Mouse (Mus musculus) midbrain, embryonic 12.5 days (tissue): ENCODE results near the gene Arhgap27. TPM values are rescaled to one million over a fixed set of nuclear protein-coding genes. Genes with fewer than 3 reads are reported as not detected.
"Not testable (repeated sequence)": the region's sequence is repeated elsewhere in the genome, so short reads cannot be mapped to it uniquely, and the experiment has no call there.

Experiments
- ATAC-seq: fragments of 200-750 bp; cut with Nextera tagmentation; 2 replicates; pipeline ENCODE4 v1.8.0; 2017; ENCODE audit warnings: low read depth, moderate TSS enrichment, moderate library complexity; ENCODE audit not compliant: low FRiP score
- H3K27ac ChIP-seq: fragments of 300-500 bp; sonication (generic); replicated peaks from 2 replicates; pipeline ENCODE4 v1.5.1; 2016; ENCODE audit warnings: mild to moderate bottlenecking
- H3K27me3 ChIP-seq: fragments of 300-500 bp; sonication (generic); 2 replicates; pipeline ENCODE4 v1.6.1; 2016; ENCODE audit warnings: mild to moderate bottlenecking
- H3K36me3 ChIP-seq: fragments of 300-500 bp; sonication (generic); 2 replicates; pipeline ENCODE4 v1.6.1; 2016
- H3K4me1 ChIP-seq: fragments of 300-500 bp; sonication (generic); 2 replicates; pipeline ENCODE4 v1.6.1; 2016
- H3K4me2 ChIP-seq: fragments of 300-500 bp; sonication (generic); replicated peaks from 2 replicates; pipeline ENCODE4 v1.6.1; 2016; ENCODE audit warnings: mild to moderate bottlenecking, moderate library complexity
- H3K4me3 ChIP-seq: fragments of 300-500 bp; sonication (generic); 2 replicates; pipeline ENCODE4 v1.5.1; 2016; ENCODE audit warnings: mild to moderate bottlenecking
- H3K9ac ChIP-seq: fragments of 300-500 bp; sonication (generic); replicated peaks from 2 replicates; pipeline ENCODE4 v1.6.1; 2016; ENCODE audit warnings: mild to moderate bottlenecking, moderate library complexity
- H3K9me3 ChIP-seq: fragments of 300-500 bp; sonication (generic); 2 replicates; pipeline ENCODE4 v1.6.1; 2016; ENCODE audit warnings: mild to moderate bottlenecking
- WGBS: fragments of 180-500 bp; shearing (Covaris S2); methylation state at CpG from one replicate; pipeline ENCODE4 v1.1.7; 2016; 5-methylcytosine and 5-hydroxymethylcytosine counted together
- polyA plus RNA-seq: library from polyadenylated mRNA; unstranded; fragments of >200 nt; fragmentation: Nextera tagmentation; extraction: Ambion mirVana; gene quantifications from 2 replicates; pipeline ENCODE4 v1.2.1, GENCODE M21; 2016

Arhgap27 gene
- polyA plus RNA-seq: 4.3 and 4.4 TPM in 2 replicates

DNA sequence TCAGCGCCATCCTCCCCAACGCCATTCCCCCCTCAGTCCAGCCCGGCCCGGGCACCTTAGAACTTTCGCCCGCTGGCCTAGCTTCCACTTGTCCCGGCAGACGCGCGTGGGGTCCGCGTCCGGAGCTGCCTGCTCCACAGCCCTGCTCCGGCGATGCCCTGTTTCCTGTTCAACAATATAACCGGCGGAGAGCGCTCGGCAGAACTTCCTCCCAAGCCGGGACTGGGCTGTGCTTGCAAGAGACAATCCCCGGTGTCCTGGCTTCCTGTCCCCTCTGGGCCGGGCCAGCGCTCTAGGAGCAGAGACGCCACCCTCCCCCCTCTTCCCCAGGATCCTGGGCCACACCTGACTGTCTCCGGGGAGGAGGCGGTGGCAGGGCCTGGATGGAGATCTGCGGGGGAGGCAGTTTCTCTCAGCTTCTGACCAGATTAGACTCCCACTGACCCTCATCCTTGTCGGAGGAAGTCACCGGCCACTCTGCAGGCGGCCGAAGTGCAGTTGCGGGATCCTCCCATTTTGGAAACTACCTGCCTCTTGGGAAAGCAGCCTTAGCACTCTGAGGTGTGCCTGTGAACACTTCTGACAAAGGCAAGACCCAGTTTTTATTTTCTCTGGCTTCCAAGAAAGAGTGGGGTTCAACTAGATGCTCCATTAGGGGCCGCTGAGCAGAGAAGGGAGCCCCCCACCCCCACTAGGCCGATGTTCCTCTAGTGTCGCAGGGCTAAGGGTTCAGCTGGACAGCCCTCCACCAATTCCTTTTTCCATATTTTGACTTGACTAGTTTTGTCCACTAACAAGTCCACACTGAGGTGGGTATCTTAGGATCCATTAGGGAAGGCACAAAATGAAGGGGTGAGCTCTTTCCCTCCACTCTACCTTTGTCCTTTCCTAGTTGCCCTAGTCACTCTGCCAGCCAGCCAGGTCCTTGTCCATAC, at the start of gene Arhgap27:
Gene Arhgap27 (minus strand): TSS at position 479 of the 935 bp plus-strand sequence.
- H3K4me1 ChIP-seq: peaks cover 37% of the 10 kb centered on the region
- WGBS: 2% methylated on average over 35 of the region's 35 CpGs

DNA sequence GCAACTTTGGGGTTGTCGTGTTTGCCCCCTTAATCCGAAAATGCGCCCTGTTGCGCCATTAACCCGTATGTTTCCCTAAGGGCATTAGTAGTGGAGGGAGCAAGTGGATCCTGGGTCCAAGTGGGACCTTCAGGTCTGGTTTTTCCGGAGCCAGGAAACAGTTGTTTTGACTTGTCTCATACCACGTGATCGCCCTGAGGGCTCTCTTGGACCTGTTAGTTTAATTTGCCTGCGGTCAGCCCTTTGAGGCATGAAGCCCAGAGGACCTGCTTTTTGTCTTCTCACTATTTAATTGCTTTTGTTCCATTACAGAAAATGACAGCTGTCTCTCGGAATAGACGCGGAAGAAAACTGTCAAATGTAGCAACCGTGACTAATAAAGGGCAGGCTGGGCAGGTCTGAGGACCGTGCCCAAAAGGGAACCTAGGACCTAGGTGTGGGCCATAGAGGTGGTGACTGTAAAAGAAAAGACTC, 49.5 kb upstream of the Arhgap27 start:
- ATAC-seq: peak; percentile 53
- peak overlapping the region; percentile 54; the same call in 1 of the 2 replicates for H3K27ac ChIP-seq

More for the DNA sequence above, at the start of gene Arhgap27:
- Histone ChIP-seq H3K9me3 (no peaks in the 10 kb centered on the region), H3K27me3 (peaks cover 78% of the 10 kb centered on the region), H3K27ac (0 out of 2 replicates have a peak within 1 kb of the TSS, but pooled peaks have one; percentile 20), H3K9ac (peak within 1 kb of the TSS; percentile 21), H3K36me3 (peaks cover 19% of the 10 kb centered on the region), H3K4me2 (peak within 1 kb of the TSS; percentile 57), H3K4me3 (peak within 1 kb of the TSS; percentile 40)
- ATAC-seq: no peak

DNA sequence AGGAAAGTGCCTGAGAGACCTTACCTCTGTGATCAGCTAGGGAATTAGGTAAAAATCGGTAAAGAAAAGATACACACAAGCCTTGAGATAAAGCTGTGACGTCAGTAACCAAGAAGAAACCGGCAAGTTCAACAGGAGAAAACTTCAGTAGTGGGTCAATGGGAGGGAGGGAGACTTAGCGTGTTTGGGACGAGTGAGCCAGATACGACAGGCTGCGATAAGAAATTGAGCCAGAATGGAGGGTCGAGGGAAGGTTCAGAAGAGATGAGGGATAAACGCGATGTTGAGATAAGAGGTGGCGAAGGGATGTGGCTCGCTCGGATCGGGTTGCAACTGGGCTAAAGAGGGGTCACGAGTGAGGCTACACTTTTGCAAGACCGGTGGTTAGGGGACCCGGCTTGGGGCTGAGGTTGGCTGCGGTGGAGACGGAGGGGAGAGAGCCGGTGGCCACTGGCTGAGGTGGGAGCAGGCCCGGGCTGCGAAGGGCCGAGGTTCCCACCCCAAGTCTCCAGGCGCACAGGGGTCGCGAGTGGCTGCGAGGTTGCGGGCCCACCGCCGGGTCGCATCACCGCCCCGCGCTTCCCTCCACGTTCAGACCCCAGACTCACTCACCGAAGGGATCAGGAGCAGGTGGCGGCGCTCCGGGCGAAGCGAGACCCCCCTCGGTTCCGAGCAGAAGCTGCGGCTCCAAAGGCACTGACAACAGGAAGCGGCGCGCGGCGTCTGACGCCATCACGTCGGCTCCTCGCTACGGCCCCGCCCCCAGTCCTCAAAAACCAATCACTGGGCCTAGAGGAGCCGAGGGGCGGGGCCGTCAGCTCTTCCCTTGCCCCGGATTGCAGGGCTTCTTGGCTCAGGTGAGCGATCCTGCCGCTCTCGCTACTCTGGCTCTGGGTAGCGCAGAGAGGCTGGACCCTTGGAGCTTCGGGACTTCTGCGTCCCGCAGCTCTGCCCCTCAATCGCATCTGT, 48.8 kb upstream of the Arhgap27 start, which contains the start of gene Plekhm1:
Gene Plekhm1 (minus strand): TSS at position 707 of the 969 bp plus-strand sequence.
- WGBS: under 1% methylated on average over 65 of the region's 67 CpGs
- Histone ChIP-seq H3K4me2 (peak within 1 kb of the TSS; percentile 89), H3K27me3 (no peaks in the 10 kb centered on the region), H3K9me3 (no peaks in the 10 kb centered on the region), H3K27ac (peak within 1 kb of the TSS; percentile 76), H3K4me3 (peak within 1 kb of the TSS; percentile 85), H3K9ac (peak within 1 kb of the TSS; percentile 83), H3K36me3 (peaks cover 3% of the 10 kb centered on the region; the same call in 1 of the 2 replicates), H3K4me1 (peaks cover 22% of the 10 kb centered on the region)
- peak; percentile 98 for ATAC-seq

More for the DNA sequence above, 49.5 kb upstream of the Arhgap27 start:
- H3K9me3 ChIP-seq: no peaks in the 10 kb centered on the region
- H3K4me3 ChIP-seq: peak overlapping the region; percentile 85
- H3K4me2 ChIP-seq: peak overlapping the region; percentile 89
- WGBS: 5% methylated on average over 14 of the region's 14 CpGs
- peaks cover 22% of the 10 kb centered on the region for H3K4me1 ChIP-seq
- H3K9ac ChIP-seq: peak overlapping the region; percentile 56
- H3K27me3 ChIP-seq: no peaks in the 10 kb centered on the region
- peaks cover 3% of the 10 kb centered on the region; the same call in 1 of the 2 replicates for H3K36me3 ChIP-seq

DNA sequence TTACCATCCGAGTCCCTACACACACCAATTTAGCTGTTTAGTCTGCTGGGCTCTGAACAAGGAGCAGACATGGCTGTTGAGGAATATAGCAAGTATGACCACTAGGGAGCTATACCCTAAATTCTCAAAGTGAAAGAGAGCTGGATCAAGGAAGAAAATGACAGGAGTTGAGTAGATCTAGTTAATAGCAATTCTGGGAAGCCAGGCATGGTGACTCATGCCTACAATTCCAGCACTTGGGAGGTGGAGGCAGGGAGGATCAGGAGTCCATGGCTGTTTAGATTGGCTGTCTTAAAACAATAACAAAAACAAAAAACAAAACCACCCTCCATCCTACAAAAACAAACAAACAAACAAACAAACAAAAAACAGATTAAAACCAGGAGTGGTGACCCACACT, 47.8 kb upstream of the Arhgap27 start:
- Histone ChIP-seq H3K4me2 (peak overlapping the region; percentile 89), H3K4me1 (peaks cover 24% of the 10 kb centered on the region), H3K9me3 (no peaks in the 10 kb centered on the region), H3K27ac (no peak overlapping the region), H3K4me3 (peak overlapping the region; percentile 85), H3K9ac (peak overlapping the region; percentile 11; the same call in 1 of the 2 replicates), H3K36me3 (peaks cover 3% of the 10 kb centered on the region; the same call in 1 of the 2 replicates), H3K27me3 (no peaks in the 10 kb centered on the region)
- no peak for ATAC-seq
- WGBS: 76% methylated on average over 1 of the region's 1 CpGs

DNA sequence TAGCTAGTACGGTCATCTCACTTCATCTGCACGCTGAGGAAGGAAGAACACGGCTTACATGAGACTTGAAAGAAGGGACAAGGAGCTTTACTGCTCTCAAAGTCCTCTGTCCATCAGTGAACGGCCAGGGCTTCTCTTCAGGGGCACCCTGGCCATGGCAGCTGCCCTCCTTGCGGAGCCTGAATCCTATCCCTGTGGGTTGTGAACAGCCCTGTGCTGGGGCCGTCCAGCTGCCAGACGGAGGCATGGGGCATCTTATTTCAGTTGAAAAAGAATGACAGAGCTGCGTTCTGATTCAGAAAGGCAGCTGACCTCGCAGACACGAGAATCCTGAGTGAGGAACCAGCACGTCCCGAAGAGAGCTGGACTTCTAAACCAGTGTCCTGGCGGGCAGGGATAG, 45.4 kb upstream of the Arhgap27 start:
- Histone ChIP-seq H3K27me3 (no peaks in the 10 kb centered on the region), H3K36me3 (peaks cover 5% of the 10 kb centered on the region; the same call in 1 of the 2 replicates), H3K4me1 (peaks cover 24% of the 10 kb centered on the region), H3K4me2 (no peak overlapping the region), H3K27ac (no peak overlapping the region), H3K9ac (no peak overlapping the region), H3K9me3 (no peaks in the 10 kb centered on the region), H3K4me3 (no peak overlapping the region)
- 93% methylated on average over 13 of the region's 13 CpGs for WGBS
- no peak for ATAC-seq

DNA sequence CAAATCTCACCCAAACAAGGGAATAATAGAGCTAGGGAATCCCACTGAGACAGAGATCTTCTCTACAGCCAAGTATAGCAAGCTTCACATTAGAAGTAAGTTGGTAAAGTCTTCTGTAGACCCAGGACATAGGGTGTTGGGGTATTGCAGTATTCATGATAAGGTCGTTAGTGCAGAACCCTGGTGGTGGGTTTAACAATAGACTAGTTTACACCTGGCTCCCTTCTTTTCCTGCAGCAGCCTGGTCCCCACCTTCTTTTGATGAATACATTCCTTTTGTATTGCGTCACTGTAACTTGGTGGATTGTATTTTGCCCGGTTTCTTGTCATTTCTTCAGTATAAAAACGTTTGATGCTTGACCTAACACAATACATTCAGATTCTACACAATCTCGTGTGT, 43.6 kb upstream of the Arhgap27 start:
- H3K36me3 ChIP-seq: peaks cover 18% of the 10 kb centered on the region
- H3K9ac ChIP-seq, H3K27me3 ChIP-seq, H3K4me2 ChIP-seq, H3K27ac ChIP-seq, H3K9me3 ChIP-seq, ATAC-seq, H3K4me3 ChIP-seq: not testable (repeated sequence)
- H3K4me1 ChIP-seq: peaks cover 17% of the 10 kb centered on the region
- 62% methylated on average over 5 of the region's 5 CpGs for WGBS

DNA sequence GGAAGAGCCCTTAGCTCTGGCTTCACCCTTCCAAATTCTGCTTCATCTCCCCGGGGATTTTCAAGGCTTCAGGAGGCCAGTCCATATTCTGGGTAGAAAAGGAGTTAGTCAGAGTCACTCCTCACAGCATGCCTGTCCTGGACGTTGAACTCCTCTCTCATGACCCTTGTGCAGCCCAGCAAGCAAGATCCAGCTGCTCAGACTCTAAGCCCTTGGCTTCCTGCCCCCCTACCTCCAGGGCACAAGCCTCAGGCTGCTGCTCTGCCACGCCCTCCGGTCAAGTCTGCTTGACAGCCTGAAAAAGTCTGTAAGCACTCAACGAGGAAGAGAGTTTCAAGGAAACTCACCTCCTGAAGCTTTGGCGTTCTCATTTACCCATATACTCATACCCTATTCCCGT, 43.1 kb upstream of the Arhgap27 start:
- Histone ChIP-seq H3K9me3 (no peaks in the 10 kb centered on the region), H3K36me3 (peaks cover 21% of the 10 kb centered on the region), H3K4me2 (no peak overlapping the region), H3K27me3 (no peaks in the 10 kb centered on the region), H3K27ac (no peak overlapping the region), H3K4me3 (no peak overlapping the region), H3K9ac (no peak overlapping the region), H3K4me1 (peaks cover 12% of the 10 kb centered on the region)
- no peak for ATAC-seq
- WGBS: 73% methylated on average over 7 of the region's 7 CpGs

DNA sequence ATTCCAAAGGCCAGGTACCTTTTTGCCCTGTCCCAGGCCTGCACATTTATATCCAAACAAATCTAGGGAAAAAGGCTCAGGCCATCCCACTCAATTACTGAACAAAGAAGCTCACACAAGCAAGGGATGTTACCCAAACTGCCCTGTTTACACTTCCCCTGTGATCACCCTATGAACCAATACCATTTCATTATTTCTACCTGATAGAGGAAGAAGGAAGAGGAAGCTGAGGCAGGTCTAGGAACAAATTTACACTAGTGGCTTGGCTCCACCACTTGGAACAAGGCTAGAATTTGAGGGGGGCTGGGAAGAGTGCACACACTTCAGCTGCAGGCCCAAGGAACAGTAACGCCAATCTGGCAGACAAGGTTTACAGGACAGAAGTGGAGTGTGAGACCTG, 42.3 kb upstream of the Arhgap27 start:
- H3K9ac ChIP-seq: no peak overlapping the region
- H3K27me3 ChIP-seq: no peaks in the 10 kb centered on the region
- WGBS: 83% methylated on average over 1 of the region's 1 CpGs
- H3K4me3 ChIP-seq: no peak overlapping the region
- H3K4me1 ChIP-seq: peaks cover 5% of the 10 kb centered on the region
- no peak for ATAC-seq
- H3K36me3 ChIP-seq: peaks cover 24% of the 10 kb centered on the region
- H3K9me3 ChIP-seq: no peaks in the 10 kb centered on the region
- H3K27ac ChIP-seq: no peak overlapping the region
- H3K4me2 ChIP-seq: no peak overlapping the region

DNA sequence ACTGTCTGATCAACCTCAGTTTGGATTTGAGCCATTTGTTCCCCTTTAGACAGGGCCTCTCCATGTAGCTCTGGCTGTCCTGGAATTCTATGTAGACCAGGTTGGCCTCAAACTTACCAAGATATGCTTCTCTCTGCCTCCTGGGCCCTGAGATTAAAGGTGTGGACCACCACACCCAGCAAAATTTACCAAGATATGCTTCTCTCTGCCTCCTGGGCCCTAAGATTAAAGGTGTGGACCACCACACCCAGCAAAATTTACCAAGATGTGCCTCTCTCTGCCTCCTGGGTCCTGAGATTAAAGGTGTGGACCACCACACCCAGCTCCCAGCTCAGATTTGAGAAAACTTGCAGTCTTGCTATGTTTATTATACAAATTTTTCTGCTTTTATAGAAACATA, 41.1 kb upstream of the Arhgap27 start:
- H3K4me2 ChIP-seq: no peak overlapping the region
- H3K27ac ChIP-seq: no peak overlapping the region
- no peak for ATAC-seq
- H3K9me3 ChIP-seq: no peaks in the 10 kb centered on the region
- H3K4me3 ChIP-seq: no peak overlapping the region
- H3K27me3 ChIP-seq: no peaks in the 10 kb centered on the region
- peaks cover 24% of the 10 kb centered on the region for H3K36me3 ChIP-seq
- 0 out of 2 replicates have a peak, but pooled peaks cover 2% of the 10 kb centered on the region for H3K4me1 ChIP-seq
- H3K9ac ChIP-seq: no peak overlapping the region

DNA sequence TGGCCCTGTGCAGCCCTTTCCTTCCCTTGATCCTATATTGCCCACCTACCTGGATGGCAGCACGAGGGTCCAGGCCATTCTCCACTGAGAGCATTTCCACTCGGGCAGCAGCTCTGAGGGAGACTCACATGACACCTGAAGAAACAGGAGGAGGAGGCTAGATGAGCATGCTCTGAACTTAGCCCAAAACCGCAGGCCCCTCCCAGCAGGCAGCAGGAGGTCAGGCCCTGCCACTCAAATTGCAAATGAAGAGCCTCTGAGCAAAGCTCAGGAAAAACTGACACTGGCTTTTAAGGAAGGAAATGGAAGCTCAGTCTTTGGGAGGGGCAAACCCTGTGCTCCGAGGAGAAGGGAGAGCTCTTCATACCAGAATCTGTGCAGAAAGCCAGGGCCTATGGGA, 40.3 kb upstream of the Arhgap27 start:
- no peak overlapping the region for H3K27ac ChIP-seq
- H3K4me3 ChIP-seq: no peak overlapping the region
- WGBS: 63% methylated on average over 4 of the region's 4 CpGs
- H3K4me1 ChIP-seq: 0 out of 2 replicates have a peak, but pooled peaks cover 2% of the 10 kb centered on the region
- no peak overlapping the region for H3K4me2 ChIP-seq
- no peak overlapping the region for H3K9ac ChIP-seq
- no peaks in the 10 kb centered on the region for H3K9me3 ChIP-seq
- H3K27me3 ChIP-seq: no peaks in the 10 kb centered on the region
- ATAC-seq: no peak
- peaks cover 21% of the 10 kb centered on the region for H3K36me3 ChIP-seq

DNA sequence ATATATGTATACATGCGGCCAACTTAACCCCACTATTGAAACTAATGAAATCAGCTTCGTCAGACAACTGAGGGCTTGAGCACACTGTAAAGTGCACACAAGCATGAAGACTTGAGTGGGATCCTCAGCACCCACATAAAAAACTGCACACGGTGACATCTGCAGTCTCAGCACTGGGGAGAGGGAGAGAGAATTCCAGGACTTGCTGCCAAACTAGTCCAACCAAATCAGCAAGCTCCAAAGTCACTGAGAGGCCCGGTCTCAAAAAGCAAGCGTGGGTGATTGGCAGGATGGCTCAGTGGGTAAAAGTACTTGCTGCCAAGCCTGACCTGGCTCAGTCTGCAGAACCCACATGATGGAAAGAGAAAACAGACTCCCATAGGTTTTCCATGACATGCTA, 39.2 kb upstream of the Arhgap27 start:
- ATAC-seq: no peak
- Histone ChIP-seq H3K27ac (no peak overlapping the region), H3K27me3 (no peaks in the 10 kb centered on the region), H3K4me2 (no peak overlapping the region), H3K4me1 (0 out of 2 replicates have a peak, but pooled peaks cover 2% of the 10 kb centered on the region), H3K36me3 (peaks cover 20% of the 10 kb centered on the region), H3K4me3 (no peak overlapping the region), H3K9me3 (no peaks in the 10 kb centered on the region), H3K9ac (no peak overlapping the region)
- 96% methylated on average over 5 of the region's 5 CpGs for WGBS
